Comparison of ENCODE assay signal across 23 mouse cellular contexts in genomic region chr2:6727366-6727765, GRCm38 (mm10).
"Had no signal": no experiment of that assay in that cellular context is flagged by ENCODE, and none has a peak within 500 bp of the region (broad histone marks: within the 10 kb centered on the region; RNA-seq: fewer than 3 reads in every experiment).

No protein-coding gene starts in this region.

- ATAC-seq: liver, embryonic 12.5 days; midbrain, embryonic 13.5 days; midbrain, embryonic 16.5 days had no signal

- DNase-seq: kidney, postnatal 14 days; kidney, postnatal 4 days; layer of hippocampus, postnatal 36 days; liver; lung, adult 18-20 months; lung, postnatal 10 days; lung, postnatal 36 days; retina, postnatal 1 day; right cerebral cortex, postnatal 25 days; spleen, adult 18-20 months; thymus, postnatal 25 days had no signal

- H3K27me3 ChIP-seq: limb, embryonic 13.5 days; liver, embryonic 12.5 days; liver, embryonic 15.5 days; lung, embryonic 15.5 days; megakaryocyte, embryonic 14.5 days; midbrain, embryonic 13.5 days; neural tube, embryonic 13.5 days; stomach, embryonic 15.5 days had no signal

- H3K4me2 ChIP-seq: limb, embryonic 13.5 days; liver, embryonic 12.5 days; liver, embryonic 15.5 days; lung, embryonic 15.5 days; midbrain, embryonic 13.5 days; neural tube, embryonic 13.5 days; stomach, embryonic 15.5 days had no signal

- H3K9ac ChIP-seq: limb, embryonic 13.5 days; liver, embryonic 12.5 days; liver, embryonic 15.5 days; lung, embryonic 15.5 days; midbrain, embryonic 13.5 days; neural tube, embryonic 13.5 days; stomach, embryonic 15.5 days had no signal

- H3K9me3 ChIP-seq: limb, embryonic 10.5 days; limb, embryonic 13.5 days; liver, embryonic 12.5 days; liver, embryonic 15.5 days; lung, embryonic 15.5 days; megakaryocyte, embryonic 14.5 days; midbrain, embryonic 10.5 days; midbrain, embryonic 13.5 days; neural tube, embryonic 13.5 days; stomach, embryonic 15.5 days had no signal

- H3K27ac ChIP-seq: limb, embryonic 10.5 days; limb, embryonic 13.5 days; liver, embryonic 12.5 days; liver, embryonic 15.5 days; lung, embryonic 15.5 days; midbrain, embryonic 10.5 days; midbrain, embryonic 13.5 days; neural tube, embryonic 13.5 days; stomach, embryonic 15.5 days had no signal

- H3K4me3 ChIP-seq: limb, embryonic 10.5 days; limb, embryonic 13.5 days; liver, embryonic 12.5 days; liver, embryonic 15.5 days; lung, embryonic 15.5 days; megakaryocyte, embryonic 14.5 days; midbrain, embryonic 10.5 days; midbrain, embryonic 13.5 days; myocyte; neural tube, embryonic 13.5 days; stomach, embryonic 15.5 days had no signal

- H3K36me3 ChIP-seq: limb, embryonic 10.5 days; limb, embryonic 13.5 days; liver, embryonic 12.5 days; liver, embryonic 15.5 days; lung, embryonic 15.5 days; midbrain, embryonic 10.5 days; midbrain, embryonic 13.5 days; neural tube, embryonic 13.5 days; stomach, embryonic 15.5 days had no signal

- H3K4me1 ChIP-seq: liver, embryonic 15.5 days; lung, embryonic 15.5 days; stomach, embryonic 15.5 days had no signal
